Mouse (Mus musculus): ENCODE results near the gene Nfatc2ip.
A peak's percentile ranks its signal among the peaks of the same experiment; 100 is the strongest.

- TF ChIP-seq CTCF (IDR thresholded peaks at IDR 0.05; ENCODE audit: borderline replicate concordance, insufficient read depth, low read depth, low read length) (no peak), POLR2A (IDR thresholded peaks at IDR 0.05; ENCODE audit: borderline replicate concordance, insufficient read depth, low read length) (peak; percentile 86)
Measured at GRCm38 (mm10) chr7:126396298-126397119, at the start of gene Nfatc2ip.

Measured in cerebellum, adult 2 months (tissue).